Mouse (Mus musculus): ENCODE results near the gene Prkab2. TPM values are rescaled to one million over a fixed set of nuclear protein-coding genes. Genes with fewer than 3 reads are reported as not detected.

Prkab2 gene
- polyA plus RNA-seq, 1 experiment from 2014 or later: 15.4 TPM

- Histone ChIP-seq H3K27ac (ENCODE audit: low read length) (no peak overlapping the region), H3K4me1 (ENCODE audit: control insufficient read depth, insufficient read depth, low read length) (no peaks in the 10 kb centered on the region), H3K36me3 (ENCODE audit: control insufficient read depth, insufficient read depth) (no peaks in the 10 kb centered on the region), H3K4me3 (ENCODE audit: low read length) (no peak overlapping the region), H3K9me3 (replicated peaks; ENCODE audit: control insufficient read depth, low read length) (no peaks in the 10 kb centered on the region), H3K4me2 (ENCODE audit: low read depth, low read length) (no peak overlapping the region), H3K9ac (ENCODE audit: low read length) (no peak overlapping the region), H3K27me3 (ENCODE audit: control insufficient read depth, insufficient read depth, low read length) (no peaks in the 10 kb centered on the region)
- no peak for ATAC-seq (replicated peaks; ENCODE audit: extremely low read depth, insufficient read depth, low FRiP score)
- 92% methylated on average over 4 of the region's 4 CpGs for WGBS
These were observed 16.6 kb upstream of the Prkab2 start for GRCm38 (mm10) chr3:97641396-97641795.

GRCm38 (mm10) chr3:97642001-97642400 is 16.0 kb upstream of the Prkab2 start:
- Histone ChIP-seq H3K36me3 (ENCODE audit: control insufficient read depth, insufficient read depth) (no peaks in the 10 kb centered on the region), H3K4me3 (ENCODE audit: low read length) (no peak overlapping the region), H3K27me3 (ENCODE audit: control insufficient read depth, insufficient read depth, low read length) (no peaks in the 10 kb centered on the region), H3K4me1 (ENCODE audit: control insufficient read depth, insufficient read depth, low read length) (no peaks in the 10 kb centered on the region), H3K4me2 (ENCODE audit: low read depth, low read length) (no peak overlapping the region), H3K27ac (ENCODE audit: low read length) (no peak overlapping the region), H3K9me3 (replicated peaks; ENCODE audit: control insufficient read depth, low read length) (no peaks in the 10 kb centered on the region), H3K9ac (ENCODE audit: low read length) (no peak overlapping the region)
- ATAC-seq (replicated peaks; ENCODE audit: extremely low read depth, insufficient read depth, low FRiP score): no peak
- WGBS: 70% methylated on average over 9 of the region's 9 CpGs

- H3K9me3 ChIP-seq (replicated peaks; ENCODE audit: control insufficient read depth, low read length): no peaks in the 10 kb centered on the region
- peaks cover 15% of the 10 kb centered on the region; the same call in 1 of the 2 replicates for H3K4me1 ChIP-seq (ENCODE audit: control insufficient read depth, insufficient read depth, low read length)
- ATAC-seq (replicated peaks; ENCODE audit: extremely low read depth, insufficient read depth, low FRiP score): no peak
- no peak overlapping the region for H3K27ac ChIP-seq (ENCODE audit: low read length)
- H3K4me3 ChIP-seq (ENCODE audit: low read length): no peak overlapping the region
- H3K9ac ChIP-seq (ENCODE audit: low read length): no peak overlapping the region
- no peaks in the 10 kb centered on the region for H3K27me3 ChIP-seq (ENCODE audit: control insufficient read depth, insufficient read depth, low read length)
- no peak overlapping the region for H3K4me2 ChIP-seq (ENCODE audit: low read depth, low read length)
- H3K36me3 ChIP-seq (ENCODE audit: control insufficient read depth, insufficient read depth): no peaks in the 10 kb centered on the region
- 32% methylated on average over 1 of the region's 1 CpGs for WGBS
These were observed 9.5 kb upstream of the Prkab2 start for GRCm38 (mm10) chr3:97648518-97648917.

GRCm38 (mm10) chr3:97649022-97649421 is 9.0 kb upstream of the Prkab2 start:
- no peak for ATAC-seq (replicated peaks; ENCODE audit: extremely low read depth, insufficient read depth, low FRiP score)
- 65% methylated on average over 3 of the region's 3 CpGs for WGBS

GRCm38 (mm10) chr3:97649469-97649868 is 8.5 kb upstream of the Prkab2 start:
- WGBS: 76% methylated on average over 6 of the region's 6 CpGs
- Histone ChIP-seq H3K9me3 (replicated peaks; ENCODE audit: control insufficient read depth, low read length) (no peaks in the 10 kb centered on the region), H3K27ac (ENCODE audit: low read length) (no peak overlapping the region), H3K9ac (ENCODE audit: low read length) (no peak overlapping the region), H3K27me3 (ENCODE audit: control insufficient read depth, insufficient read depth, low read length) (no peaks in the 10 kb centered on the region), H3K4me3 (ENCODE audit: low read length) (no peak overlapping the region), H3K36me3 (ENCODE audit: control insufficient read depth, insufficient read depth) (no peaks in the 10 kb centered on the region), H3K4me1 (ENCODE audit: control insufficient read depth, insufficient read depth, low read length) (peaks cover 15% of the 10 kb centered on the region; the same call in 1 of the 2 replicates), H3K4me2 (ENCODE audit: low read depth, low read length) (no peak overlapping the region)
- no peak for ATAC-seq (replicated peaks; ENCODE audit: extremely low read depth, insufficient read depth, low FRiP score)

More at GRCm38 (mm10) chr3:97649022-97649421, 9.0 kb upstream of the Prkab2 start:
- no peak overlapping the region for H3K27ac ChIP-seq (ENCODE audit: low read length)
- no peaks in the 10 kb centered on the region for H3K27me3 ChIP-seq (ENCODE audit: control insufficient read depth, insufficient read depth, low read length)
- H3K4me2 ChIP-seq (ENCODE audit: low read depth, low read length): no peak overlapping the region
- no peaks in the 10 kb centered on the region for H3K36me3 ChIP-seq (ENCODE audit: control insufficient read depth, insufficient read depth)
- H3K4me3 ChIP-seq (ENCODE audit: low read length): no peak overlapping the region
- no peak overlapping the region for H3K9ac ChIP-seq (ENCODE audit: low read length)
- H3K4me1 ChIP-seq (ENCODE audit: control insufficient read depth, insufficient read depth, low read length): peaks cover 15% of the 10 kb centered on the region; the same call in 1 of the 2 replicates
- H3K9me3 ChIP-seq (replicated peaks; ENCODE audit: control insufficient read depth, low read length): no peaks in the 10 kb centered on the region

- peaks cover 15% of the 10 kb centered on the region; the same call in 1 of the 2 replicates for H3K4me1 ChIP-seq (ENCODE audit: control insufficient read depth, insufficient read depth, low read length)
- peak overlapping the region; percentile 49 for H3K4me2 ChIP-seq (ENCODE audit: low read depth, low read length)
- 51% methylated on average over 10 of the region's 10 CpGs for WGBS
- peak overlapping the region; percentile 34; the same call in 1 of the 2 replicates for H3K9ac ChIP-seq (ENCODE audit: low read length)
- peak overlapping the region; percentile 17 for H3K4me3 ChIP-seq (ENCODE audit: low read length)
- no peaks in the 10 kb centered on the region for H3K36me3 ChIP-seq (ENCODE audit: control insufficient read depth, insufficient read depth)
- peak overlapping the region; percentile 79 for H3K27ac ChIP-seq (ENCODE audit: low read length)
- H3K9me3 ChIP-seq (replicated peaks; ENCODE audit: control insufficient read depth, low read length): peaks cover 4% of the 10 kb centered on the region
- ATAC-seq (replicated peaks; ENCODE audit: extremely low read depth, insufficient read depth, low FRiP score): peak; percentile 73
- H3K27me3 ChIP-seq (ENCODE audit: control insufficient read depth, insufficient read depth, low read length): no peaks in the 10 kb centered on the region
These were observed 6.4 kb upstream of the Prkab2 start for GRCm38 (mm10) chr3:97651604-97652003.

GRCm38 (mm10) chr3:97653781-97654180 is 4.2 kb upstream of the Prkab2 start:
- Histone ChIP-seq H3K9me3 (replicated peaks; ENCODE audit: control insufficient read depth, low read length) (peaks cover 4% of the 10 kb centered on the region), H3K27me3 (ENCODE audit: control insufficient read depth, insufficient read depth, low read length) (no peaks in the 10 kb centered on the region), H3K9ac (ENCODE audit: low read length) (no peak overlapping the region), H3K4me3 (ENCODE audit: low read length) (no peak overlapping the region), H3K27ac (ENCODE audit: low read length) (no peak overlapping the region), H3K4me1 (ENCODE audit: control insufficient read depth, insufficient read depth, low read length) (peaks cover 14% of the 10 kb centered on the region; the same call in 1 of the 2 replicates), H3K4me2 (ENCODE audit: low read depth, low read length) (no peak overlapping the region), H3K36me3 (ENCODE audit: control insufficient read depth, insufficient read depth) (no peaks in the 10 kb centered on the region)
- no peak for ATAC-seq (replicated peaks; ENCODE audit: extremely low read depth, insufficient read depth, low FRiP score)
- 94% methylated on average over 5 of the region's 5 CpGs for WGBS

GRCm38 (mm10) chr3:97654901-97655300 is 3.1 kb upstream of the Prkab2 start:
- no peaks in the 10 kb centered on the region for H3K36me3 ChIP-seq (ENCODE audit: control insufficient read depth, insufficient read depth)
- WGBS: 85% methylated on average over 8 of the region's 8 CpGs
- H3K27ac ChIP-seq (ENCODE audit: low read length): no peak overlapping the region
- H3K4me1 ChIP-seq (ENCODE audit: control insufficient read depth, insufficient read depth, low read length): peaks cover 22% of the 10 kb centered on the region
- no peaks in the 10 kb centered on the region for H3K27me3 ChIP-seq (ENCODE audit: control insufficient read depth, insufficient read depth, low read length)
- no peak overlapping the region for H3K4me3 ChIP-seq (ENCODE audit: low read length)
- H3K4me2 ChIP-seq (ENCODE audit: low read depth, low read length): no peak overlapping the region
- H3K9ac ChIP-seq (ENCODE audit: low read length): no peak overlapping the region
- ATAC-seq (replicated peaks; ENCODE audit: extremely low read depth, insufficient read depth, low FRiP score): no peak
- peaks cover 4% of the 10 kb centered on the region for H3K9me3 ChIP-seq (replicated peaks; ENCODE audit: control insufficient read depth, low read length)

GRCm38 (mm10) chr3:97658426-97659193 is 617 bp downstream of the Prkab2 start:
- peak; percentile 81 for ATAC-seq (replicated peaks; ENCODE audit: extremely low read depth, insufficient read depth, low FRiP score)
- Histone ChIP-seq H3K9ac (ENCODE audit: low read length) (peak overlapping the region; percentile 84), H3K4me3 (ENCODE audit: low read length) (peak overlapping the region; percentile 84), H3K27me3 (ENCODE audit: control insufficient read depth, insufficient read depth, low read length) (no peaks in the 10 kb centered on the region), H3K36me3 (ENCODE audit: control insufficient read depth, insufficient read depth) (peaks cover 5% of the 10 kb centered on the region), H3K4me1 (ENCODE audit: control insufficient read depth, insufficient read depth, low read length) (peaks cover 13% of the 10 kb centered on the region), H3K4me2 (ENCODE audit: low read depth, low read length) (peak overlapping the region; percentile 64), H3K27ac (ENCODE audit: low read length) (peak overlapping the region; percentile 70), H3K9me3 (replicated peaks; ENCODE audit: control insufficient read depth, low read length) (peaks cover 4% of the 10 kb centered on the region)
- under 1% methylated on average over 47 of the region's 50 CpGs for WGBS
